Mouse (Mus musculus) megakaryocyte, embryonic 14.5 days (primary cell): Measurements from ENCODE around the gene Megf8.

ENCODE experiments used
- FLI1 ChIP-seq: IDR thresholded peaks from 2 replicates; pipeline ENCODE4 v1.6.1; 2012; ENCODE audit warnings: low read length, inconsistent platforms, mixed read lengths
- GATA1 ChIP-seq: IDR thresholded peaks from 3 replicates; pipeline ENCODE4 v1.6.1; 2012; ENCODE audit warnings: mixed read lengths, low read length, inconsistent platforms, borderline replicate concordance

GRCm38 (mm10) chr7:25369058-25369749 is 52.2 kb downstream of the Megf8 start, which contains the start of gene Cnfn:
- TF ChIP-seq FLI1 (no peak), GATA1 (no peak)
